Mouse (Mus musculus): ENCODE results near the gene Phf5a. TPM values are rescaled to one million over a fixed set of nuclear protein-coding genes. Genes with fewer than 3 reads are reported as not detected.

The Phf5a gene
- total RNA-seq, 2 experiments from 2014 or later = 32.5 to 35.0 TPM

DNA sequence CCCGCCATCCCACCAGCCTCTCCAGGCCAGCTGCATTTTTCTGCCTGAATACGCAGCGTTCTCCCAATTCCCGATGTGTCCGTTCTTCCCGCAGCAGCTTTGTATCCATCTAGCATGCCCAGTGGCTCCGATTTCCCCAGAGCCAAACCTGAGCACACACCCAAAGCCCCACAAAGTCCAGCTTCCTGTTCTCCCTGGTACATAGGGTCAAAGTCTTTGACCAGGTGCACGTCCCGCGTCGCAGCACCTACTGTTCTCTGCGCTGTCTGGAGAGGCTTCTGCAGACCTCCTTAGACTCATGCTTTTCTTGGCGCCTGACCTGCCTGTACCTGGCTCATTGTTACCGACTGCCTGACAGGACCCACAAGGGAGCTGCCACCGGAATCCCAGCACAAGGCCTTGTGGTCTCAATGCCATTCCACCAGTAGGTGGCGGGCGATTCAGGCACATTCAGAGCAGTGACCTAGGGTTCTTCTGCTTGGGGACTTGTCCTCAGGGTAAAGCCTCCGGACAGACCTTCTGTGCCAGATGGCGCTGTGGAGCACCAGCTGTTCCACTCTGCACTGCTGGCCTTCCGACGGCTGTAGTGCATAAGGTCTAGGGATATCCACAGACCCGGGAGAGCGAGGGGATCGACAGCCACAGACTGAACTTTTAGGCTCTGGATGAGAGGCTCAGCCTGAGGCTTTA, 40.4 kb downstream of the Phf5a start:
- DNase-seq (ENCODE audit: low spot score in 2 of 2) = peak; percentile 87 to 89

DNA sequence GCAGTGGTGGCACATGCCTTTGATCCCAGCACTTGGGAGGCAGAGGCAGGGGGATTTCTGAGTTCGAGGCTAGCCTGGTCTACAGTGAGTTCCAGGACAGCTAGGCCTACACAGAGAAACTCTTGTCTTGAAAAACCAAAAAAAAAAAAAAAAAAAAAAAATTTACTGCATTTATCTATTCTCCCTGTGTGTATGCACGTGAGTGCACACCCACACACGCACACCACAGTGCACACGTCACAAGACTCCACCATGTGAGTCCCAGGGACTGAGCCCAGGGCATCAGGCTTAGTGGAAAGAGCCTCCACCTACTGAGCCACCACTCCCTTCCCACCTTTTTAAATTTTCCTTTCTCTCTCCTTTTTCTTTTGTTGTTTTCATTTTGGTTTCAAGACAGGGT, 41.2 kb downstream of the Phf5a start:
- DNase-seq (ENCODE audit: low spot score in 2 of 2) = no peak

DNA sequence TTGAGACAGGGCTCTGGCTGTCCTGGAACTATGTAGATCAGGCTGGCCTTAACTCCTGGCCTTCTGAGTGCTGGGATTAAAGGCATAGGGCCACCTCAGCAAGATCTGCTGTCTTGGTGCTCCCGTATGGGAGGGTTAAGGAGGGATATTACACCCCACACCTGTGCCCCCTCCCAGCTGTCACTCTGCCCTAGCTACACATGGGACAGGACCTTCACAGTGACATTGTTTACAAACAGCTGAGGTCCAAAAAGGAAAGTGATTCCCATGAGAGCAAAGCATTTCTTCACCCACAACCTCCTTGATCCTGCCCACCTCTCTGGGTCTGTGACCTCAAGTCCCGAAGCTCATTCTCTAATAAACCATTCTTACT, 42.5 kb downstream of the Phf5a start:
- no peak for DNase-seq (ENCODE audit: low spot score in 2 of 2)

- no peak for DNase-seq (ENCODE audit: low spot score in 2 of 2)
These were observed 43.1 kb downstream of the Phf5a start for GRCm38 (mm10) chr15:81828426-81829207.

GRCm38 (mm10) chr15:81824832-81825231, 46.9 kb downstream of the Phf5a start:
- DNase-seq (ENCODE audit: low spot score in 2 of 2) = no peak

GRCm38 (mm10) chr15:81822631-81823030, 49.1 kb downstream of the Phf5a start:
- DNase-seq (ENCODE audit: low spot score in 2 of 2) = no peak

- DNase-seq (ENCODE audit: low spot score in 2 of 2) = no peak
These were observed 53.3 kb downstream of the Phf5a start for GRCm38 (mm10) chr15:81818404-81818803.

- DNase-seq (ENCODE audit: low spot score in 2 of 2) = no peak
These were observed 56.9 kb downstream of the Phf5a start for GRCm38 (mm10) chr15:81814716-81815370.

Other genes starting within 250 kb of the Phf5a start
- gene L3mbtl2, start 208.0 kb downstream of the Phf5a start, total RNA-seq (2021) = 10 to 100 TPM; 35.5 to 37.9 TPM
- gene Chadl, start 174.6 kb downstream of the Phf5a start, total RNA-seq (2021) = 10 to 100 TPM; 11.5 to 12.3 TPM
- gene Zc3h7b, start 126.9 kb downstream of the Phf5a start, total RNA-seq (2021) = 100 to 1,000 TPM; 163 to 181 TPM
- 100 to 1,000 TPM; 224 to 240 TPM for gene Rangap1, start 126.4 kb downstream of the Phf5a start, total RNA-seq (2021)
- 100 to 1,000 TPM; 226 to 245 TPM for gene Tef, start 69.5 kb downstream of the Phf5a start, total RNA-seq (2021)
- gene Tob2, start 13.1 kb downstream of the Phf5a start, total RNA-seq (2021) = 10 to 100 TPM; 33.6 to 36.7 TPM
- gene Aco2, start 398 bp upstream of the Phf5a start, total RNA-seq (2021) = 100 to 1,000 TPM; 414 to 429 TPM
- gene Polr3h, start 54.3 kb upstream of the Phf5a start, total RNA-seq (2021) = 10 to 100 TPM; 50.9 to 52.1 TPM
- gene Csdc2, start 64.8 kb upstream of the Phf5a start, total RNA-seq (2021) = 10 to 100 TPM; 80.7 to 90.7 TPM
- gene Pmm1, start 89.0 kb upstream of the Phf5a start, total RNA-seq (2021) = 100 to 1,000 TPM; 201 TPM
- gene 1700029P11Rik, start 108.6 kb upstream of the Phf5a start, total RNA-seq (2021) = not detected
- 10 to 100 TPM; 19.9 to 22.2 TPM for gene Xrcc6, start 115.9 kb upstream of the Phf5a start, total RNA-seq (2021)
- 10 to 100 TPM; 83.4 to 85.2 TPM for gene Desi1, start 162.0 kb upstream of the Phf5a start, total RNA-seq (2021)
- gene Snu13, start 175.7 kb upstream of the Phf5a start, total RNA-seq (2021) = 100 to 1,000 TPM; 117 to 125 TPM
- not detected for gene 4930407I10Rik, start 187.2 kb upstream of the Phf5a start, total RNA-seq (2021)
- gene Mei1, start 198.1 kb upstream of the Phf5a start, total RNA-seq (2021) = 1 to 10 TPM; 3.7 to 4.0 TPM